ENCODE assay signal across 8 mouse cellular contexts in genomic region chr13:43005131-43005579, GRCm38 (mm10).
DNase-seq lines count a peak whose midpoint lies in the region; ATAC-seq and TF ChIP-seq lines count a peak whose summit lies in the region.

No protein-coding gene starts in this region.

- DNase-seq in heart, adult 11 months = peak; percentile 95
- DNase-seq in heart, postnatal 4 days = no peak
- peak; percentile 27 for DNase-seq in gastrocnemius, postnatal 25 days
- DNase-seq in kidney, postnatal 0 days (ENCODE audit: low spot score) = peak; percentile 78
- peak; percentile 38 for DNase-seq in mesoderm, embryonic 11.5 days (ENCODE audit: low read depth, low spot score)
- DNase-seq in spleen, adult 18-20 months = no peak
- DNase-seq in liver, postnatal 0 days = no peak
- no peak for DNase-seq in hindbrain, embryonic 14.5 days (ENCODE audit: low spot score)

- no peak overlapping the region for H3K4me3 ChIP-seq in kidney, postnatal 0 days (replicated peaks; ENCODE audit: low read depth, low read length)
- no peak overlapping the region for H3K4me3 ChIP-seq in liver, postnatal 0 days (ENCODE audit: low read depth, low read length)
- no peak overlapping the region for H3K4me3 ChIP-seq in hindbrain, embryonic 14.5 days (replicated peaks; ENCODE audit: low read length)

- 7% methylated on average over 3 of the region's 3 CpGs for WGBS in kidney, postnatal 0 days
- 14% methylated on average over 3 of the region's 3 CpGs for WGBS in liver, postnatal 0 days (ENCODE audit: insufficient replicate concordance)
- 25% methylated on average over 3 of the region's 3 CpGs for WGBS in hindbrain, embryonic 14.5 days

- no peak for TF ChIP-seq CTCF in kidney, postnatal 0 days (IDR thresholded peaks at IDR 0.05; ENCODE audit: low read depth)
- TF ChIP-seq CTCF in liver, postnatal 0 days (IDR thresholded peaks at IDR 0.05; ENCODE audit: low read depth) = no peak

- H3K27ac ChIP-seq in kidney, postnatal 0 days = peak overlapping the region; percentile 47; the same call in 1 of the 2 replicates
- H3K27ac ChIP-seq in liver, postnatal 0 days (ENCODE audit: low read depth) = no peak overlapping the region
- no peak overlapping the region for H3K27ac ChIP-seq in hindbrain, embryonic 14.5 days

- no peaks in the 10 kb centered on the region for H3K36me3 ChIP-seq in kidney, postnatal 0 days (ENCODE audit: insufficient read depth, low read length)
- no peaks in the 10 kb centered on the region for H3K36me3 ChIP-seq in liver, postnatal 0 days (replicated peaks; ENCODE audit: insufficient read depth, low read length)
- no peaks in the 10 kb centered on the region for H3K36me3 ChIP-seq in hindbrain, embryonic 14.5 days (replicated peaks; ENCODE audit: control insufficient read depth, insufficient read depth)

- no peak for TF ChIP-seq EP300 in liver, postnatal 0 days (IDR thresholded peaks at IDR 0.05; ENCODE audit: low read depth)

- H3K27me3 ChIP-seq in kidney, postnatal 0 days (ENCODE audit: insufficient read depth, low read length) = no peaks in the 10 kb centered on the region
- no peaks in the 10 kb centered on the region for H3K27me3 ChIP-seq in liver, postnatal 0 days (ENCODE audit: insufficient read depth, low read length)
- H3K27me3 ChIP-seq in hindbrain, embryonic 14.5 days (ENCODE audit: control insufficient read depth, insufficient read depth, low read length) = no peaks in the 10 kb centered on the region

- no peaks in the 10 kb centered on the region for H3K9me3 ChIP-seq in kidney, postnatal 0 days (replicated peaks; ENCODE audit: low read length)
- H3K9me3 ChIP-seq in liver, postnatal 0 days (ENCODE audit: low read length) = no peaks in the 10 kb centered on the region
- H3K9me3 ChIP-seq in hindbrain, embryonic 14.5 days (ENCODE audit: control insufficient read depth, low read length) = no peaks in the 10 kb centered on the region

- no peak overlapping the region; the same call in 1 of the 2 replicates for H3K4me2 ChIP-seq in kidney, postnatal 0 days (ENCODE audit: low read length)
- no peak overlapping the region for H3K4me2 ChIP-seq in liver, postnatal 0 days (ENCODE audit: low read depth, low read length)
- no peak overlapping the region for H3K4me2 ChIP-seq in hindbrain, embryonic 14.5 days (replicated peaks)

- no peak for ATAC-seq in kidney, postnatal 0 days (replicated peaks; ENCODE audit: low FRiP score, low read depth)
- no peak for ATAC-seq in liver, postnatal 0 days
- ATAC-seq in hindbrain, embryonic 14.5 days (ENCODE audit: low FRiP score) = no peak

- peaks cover 7% of the 10 kb centered on the region; the same call in 1 of the 2 replicates for H3K4me1 ChIP-seq in kidney, postnatal 0 days (replicated peaks; ENCODE audit: insufficient read depth, low read length)
- H3K4me1 ChIP-seq in liver, postnatal 0 days (ENCODE audit: insufficient read depth) = no peaks in the 10 kb centered on the region
- peaks cover 7% of the 10 kb centered on the region; the same call in 1 of the 2 replicates for H3K4me1 ChIP-seq in hindbrain, embryonic 14.5 days (replicated peaks; ENCODE audit: control insufficient read depth, insufficient read depth, low read length)

- no peak overlapping the region for H3K9ac ChIP-seq in kidney, postnatal 0 days (ENCODE audit: low read depth, low read length)
- H3K9ac ChIP-seq in liver, postnatal 0 days (replicated peaks) = no peak overlapping the region
- no peak overlapping the region for H3K9ac ChIP-seq in hindbrain, embryonic 14.5 days

Comparison
In these comparisons a context has a peak if more than half of its experiments do, and no peak if none do; other contexts are left out.
1. DNase-seq: peak in heart, adult 11 months (single experiment), gastrocnemius, postnatal 25 days (single experiment), kidney, postnatal 0 days (single experiment) and mesoderm, embryonic 11.5 days (single experiment); none in heart, postnatal 4 days (single experiment), spleen, adult 18-20 months (0 of 2), liver, postnatal 0 days (single experiment) and hindbrain, embryonic 14.5 days (single experiment).